Mouse (Mus musculus) gastrocnemius, postnatal 4 days (tissue): ENCODE results near the gene St6galnac5. TPM values are rescaled to one million over a fixed set of nuclear protein-coding genes. Genes with fewer than 3 reads are reported as not detected.

Source experiments
- DNase-seq, 2 experiments: peaks; one replicate each; pipeline ENCODE4 v3.0.0; 2021 to 2022; ENCODE audit warnings: low spot score in 2 of 2, mixed read lengths in 2 of 2
- total RNA-seq, 2 experiments: library from RNA; stranded (reverse); gene quantifications; 2 replicates each; pipeline ENCODE4 v1.2.3; 2021

Gene St6galnac5
- total RNA-seq, 2 experiments from 2014 or later: 0.25 to 0.31 TPM

DNA sequence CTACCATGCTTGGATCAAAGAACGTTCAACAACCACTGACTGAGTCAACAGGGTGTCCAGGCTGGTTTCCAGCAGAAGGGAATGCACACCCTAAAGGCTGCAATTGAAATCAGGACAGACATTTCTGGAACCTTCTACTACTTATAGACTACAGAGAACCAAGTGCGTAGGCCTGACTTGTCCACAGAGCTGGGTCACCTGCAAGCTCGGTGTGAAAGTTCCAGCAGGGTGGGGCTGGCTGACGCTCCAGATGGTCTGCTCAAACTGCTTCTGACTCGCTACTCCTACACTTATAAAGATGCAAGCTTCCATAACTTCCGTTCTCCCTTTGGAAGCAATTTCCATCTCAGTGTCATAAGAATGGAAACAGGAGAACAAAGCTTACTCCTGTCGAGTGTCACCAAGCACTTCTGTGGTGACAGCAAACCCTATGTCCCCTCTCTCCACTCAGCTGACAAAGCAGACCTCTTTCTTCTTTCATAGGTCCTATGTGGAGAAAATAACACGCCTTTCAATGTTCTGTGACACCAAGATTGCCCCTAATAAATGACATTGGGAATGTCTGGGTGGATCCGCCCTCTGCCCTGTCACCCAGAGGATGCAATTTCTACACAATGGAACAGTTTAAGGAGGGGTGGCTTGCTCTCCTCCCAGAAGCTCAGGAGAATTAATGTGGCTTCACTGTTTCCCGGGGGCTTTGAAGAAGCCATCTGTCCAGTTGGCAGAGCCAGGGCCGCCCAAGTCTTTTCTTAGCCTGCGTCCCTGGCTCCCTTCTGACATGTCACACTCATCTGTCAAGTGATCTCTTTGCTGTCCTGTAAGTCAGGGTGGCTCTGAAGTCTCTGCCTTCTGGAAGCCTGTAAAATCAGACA is 114.2 kb downstream of the St6galnac5 start:
- no peak for DNase-seq

DNA sequence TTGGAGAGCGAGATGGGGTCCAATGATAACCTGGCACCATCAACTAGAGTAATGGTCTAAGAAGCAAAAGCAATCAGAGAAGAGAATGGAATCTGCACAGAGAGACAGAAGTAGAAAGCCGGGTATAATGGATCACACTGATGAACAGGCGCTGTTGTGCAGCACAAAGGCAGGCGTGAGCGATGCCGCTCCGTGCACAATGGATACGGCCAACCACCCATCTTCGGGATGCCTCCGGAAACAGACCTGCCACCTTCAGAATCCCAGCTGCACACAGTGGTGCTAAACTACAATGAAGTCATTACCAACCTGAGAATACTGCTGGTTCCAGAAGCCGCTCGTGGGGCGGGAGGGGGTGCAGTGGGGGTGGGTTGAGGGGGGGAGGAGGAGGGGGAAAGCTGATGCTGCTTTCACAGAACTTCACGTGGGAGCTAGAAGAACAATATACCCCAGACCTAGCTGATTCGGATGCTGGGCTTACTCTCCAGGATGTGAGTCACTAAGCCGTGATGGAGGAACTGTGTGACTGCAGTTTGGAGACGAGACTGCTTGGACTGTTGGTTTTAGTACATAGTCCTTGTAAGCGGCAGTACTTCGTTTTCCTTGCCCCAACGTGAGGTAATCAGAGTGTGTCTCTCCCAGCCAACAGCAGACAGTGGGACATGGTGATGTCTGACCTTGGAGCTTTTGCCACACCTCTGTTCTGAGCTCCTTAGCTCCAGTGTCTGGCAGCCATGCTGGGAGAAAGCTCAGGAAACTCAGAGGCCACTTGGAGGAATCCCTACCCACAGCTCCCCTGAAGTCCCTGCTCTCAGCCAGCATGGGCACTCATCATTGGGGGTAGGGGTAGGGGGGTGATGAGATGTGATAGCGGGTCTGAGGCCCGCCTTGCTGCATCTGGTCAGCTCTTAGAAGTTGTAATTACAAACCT is 115.7 kb downstream of the St6galnac5 start:
- no peak for DNase-seq

DNA sequence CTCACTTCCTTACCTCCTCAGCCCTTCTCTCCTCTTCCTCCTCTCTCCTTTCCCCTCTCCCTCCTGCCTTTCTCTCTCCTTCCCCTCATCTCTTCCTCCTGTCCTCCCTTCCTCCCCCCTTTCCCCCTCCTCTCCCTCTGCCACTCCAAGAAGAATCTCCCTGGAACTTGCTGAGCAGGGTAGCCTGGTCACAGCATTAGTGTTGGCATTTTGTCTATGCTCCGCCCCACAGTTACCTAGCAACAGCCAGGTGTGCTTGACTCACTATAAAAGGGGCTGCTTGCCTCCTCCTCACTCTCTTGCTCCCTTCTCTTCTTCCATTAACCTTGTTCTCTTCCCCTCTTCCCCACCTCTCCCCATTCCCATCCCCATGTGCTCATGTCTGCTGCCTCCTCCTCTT is 120.1 kb downstream of the St6galnac5 start:
- no peak for DNase-seq

DNA sequence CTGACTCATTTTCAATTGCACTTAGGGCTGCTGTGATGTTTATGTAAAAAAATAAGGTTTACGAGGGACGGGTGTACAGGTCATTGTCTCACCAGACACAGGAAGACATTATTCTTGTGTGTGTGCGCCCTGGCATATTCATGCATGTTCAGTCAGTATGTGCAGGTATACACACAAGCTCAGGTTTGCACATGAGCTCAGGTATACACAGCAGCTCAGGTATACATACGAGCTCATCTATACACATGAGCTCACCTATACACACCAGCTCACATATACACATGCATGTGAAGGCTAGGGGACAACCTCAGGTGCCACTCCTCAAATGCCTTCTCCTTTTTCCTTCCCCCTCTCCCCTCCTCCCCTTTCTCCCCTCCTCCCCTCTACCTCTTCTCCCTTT is 120.6 kb downstream of the St6galnac5 start:
- no peak for DNase-seq

DNA sequence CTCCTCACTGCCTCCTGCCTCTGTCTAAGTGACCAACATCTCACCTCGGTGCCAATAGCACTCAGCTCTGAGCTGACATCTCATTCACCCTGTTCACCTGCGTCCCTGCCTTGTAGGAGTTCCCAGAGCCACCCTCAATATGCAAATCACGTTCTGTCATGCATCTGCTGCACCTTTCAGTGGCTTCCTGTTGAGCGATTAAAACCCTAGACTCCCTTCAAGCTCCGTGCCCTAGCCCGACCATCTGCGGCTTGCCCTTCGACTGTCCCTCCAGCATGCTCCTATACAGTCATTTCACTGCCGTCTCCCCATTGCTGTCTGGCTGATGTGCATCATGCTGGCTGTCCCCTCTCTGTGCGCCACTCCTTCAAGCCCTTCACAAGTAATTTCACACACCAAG is 126.0 kb downstream of the St6galnac5 start:
- DNase-seq: no peak

DNA sequence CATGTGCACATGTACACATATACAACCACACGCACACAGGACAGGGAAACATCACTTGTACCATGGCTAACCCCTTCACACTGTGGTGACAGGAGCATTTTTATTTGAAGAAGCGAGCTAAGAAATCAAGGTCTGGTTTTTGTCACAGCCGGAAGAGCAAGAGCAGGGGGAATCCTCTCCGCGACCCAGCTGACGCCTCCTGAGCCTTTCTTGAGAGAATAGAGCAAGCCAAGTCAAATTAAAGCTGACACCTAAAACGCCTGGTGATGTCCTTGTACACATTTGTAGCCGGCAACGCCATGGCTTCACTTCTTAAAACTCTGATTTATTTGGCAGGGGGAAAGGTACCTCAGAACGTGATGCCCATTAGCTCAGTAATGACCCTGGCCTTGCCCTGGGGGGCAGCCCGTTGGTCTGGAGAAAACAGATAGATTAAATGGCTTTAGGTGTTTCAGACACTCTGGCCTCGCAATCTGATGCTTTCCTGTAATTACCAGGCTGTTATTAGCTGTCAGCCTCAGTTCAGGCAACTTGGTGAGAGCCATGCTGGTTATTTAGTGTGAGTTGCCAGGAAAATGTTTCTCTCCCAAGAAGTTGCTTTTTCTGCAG is 126.9 kb downstream of the St6galnac5 start:
- no peak for DNase-seq

DNA sequence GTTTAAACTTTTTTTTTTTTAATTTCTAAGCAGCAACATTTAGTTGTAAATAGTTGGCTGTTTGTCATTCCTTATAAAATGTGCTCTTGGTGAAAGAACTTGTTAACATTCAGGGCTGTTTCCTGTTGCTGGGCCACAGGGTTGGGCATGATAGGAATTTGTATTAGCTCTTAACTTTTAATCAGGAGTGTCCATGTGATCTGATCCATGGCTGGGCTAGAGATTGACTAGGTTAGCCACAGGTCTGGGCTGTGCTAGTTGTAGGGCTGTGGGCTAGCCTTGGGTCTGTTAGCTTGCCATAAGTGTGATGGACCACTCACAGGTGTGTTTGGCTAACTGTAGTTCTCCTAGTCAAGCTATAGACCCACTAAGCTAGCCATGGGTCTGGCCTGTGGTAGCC is 138.1 kb downstream of the St6galnac5 start:
- DNase-seq: no peak

DNA sequence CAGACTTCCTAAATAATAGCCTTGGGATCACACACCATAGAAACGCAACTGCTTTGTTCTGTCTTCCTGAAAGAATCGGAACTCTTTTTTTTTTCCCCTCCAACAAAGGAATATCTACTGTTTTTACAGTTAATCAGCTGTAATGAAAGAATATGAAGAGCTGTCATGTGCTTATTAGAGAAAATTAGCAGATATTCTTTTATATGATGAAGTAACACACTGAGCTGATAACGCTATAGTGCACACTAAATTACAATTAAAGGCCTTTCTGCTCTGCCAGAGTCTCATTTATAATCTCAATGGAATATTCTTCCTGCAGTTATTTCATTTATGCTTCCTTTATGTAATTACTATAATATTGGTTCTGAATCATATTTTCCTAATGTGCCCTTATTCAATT is 139.4 kb downstream of the St6galnac5 start:
- DNase-seq: no peak

DNA sequence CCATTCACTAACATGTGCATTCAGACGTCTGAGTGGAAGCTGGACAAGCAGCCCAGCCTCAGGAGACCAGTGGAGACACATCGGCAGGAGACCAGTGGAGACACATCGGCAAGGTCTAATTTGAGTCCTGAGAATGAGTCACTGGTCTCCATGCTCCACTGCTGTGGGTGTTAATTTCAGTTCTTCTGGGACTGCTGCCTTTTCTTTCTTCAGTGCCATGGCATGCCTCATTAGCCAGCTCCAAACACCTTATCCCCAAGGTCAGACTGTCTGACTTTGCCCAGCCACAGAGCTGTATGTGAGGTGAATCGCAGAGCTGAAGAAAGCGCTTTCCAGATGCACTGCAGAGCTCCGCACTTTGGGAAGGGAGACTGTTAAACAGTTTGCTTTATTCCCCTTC is 140.8 kb downstream of the St6galnac5 start:
- no peak for DNase-seq

DNA sequence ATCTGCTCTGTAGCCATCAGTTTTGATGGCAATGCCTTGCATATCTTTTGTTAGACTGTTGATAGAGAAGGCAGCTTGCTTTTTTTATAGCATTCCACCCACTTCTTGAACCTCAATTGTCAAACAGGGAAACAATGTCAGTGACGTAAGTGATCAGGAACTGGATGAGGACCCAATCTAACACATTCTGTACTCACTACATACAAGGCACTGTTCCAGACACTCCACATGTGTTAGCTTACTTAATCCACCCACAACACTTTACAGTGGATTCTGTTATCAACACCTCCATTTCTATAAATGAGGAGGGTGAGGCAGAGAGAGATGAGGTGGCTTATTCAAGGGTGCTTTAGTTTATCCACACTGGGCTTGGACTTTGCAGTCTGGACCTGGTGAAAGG is 144.1 kb downstream of the St6galnac5 start:
- DNase-seq: no peak

DNA sequence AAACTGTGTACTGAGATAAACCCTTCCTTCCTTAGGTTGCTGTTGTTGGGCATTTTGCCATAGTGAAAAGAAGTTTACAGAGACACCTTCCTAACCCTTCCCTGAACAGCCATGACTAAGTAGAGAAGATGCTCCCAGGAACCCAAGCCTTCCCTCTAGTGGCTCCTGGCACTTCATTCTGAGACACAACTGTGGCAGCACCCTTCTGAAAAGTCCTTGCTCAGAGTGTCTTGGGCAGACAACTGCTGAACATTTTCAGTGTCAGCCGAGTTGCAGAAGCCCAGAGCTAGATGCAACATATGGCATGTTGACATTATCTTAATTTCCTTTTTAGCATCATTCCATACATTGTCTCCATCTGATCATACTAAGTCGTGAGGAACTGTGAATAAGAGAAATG is 144.6 kb downstream of the St6galnac5 start:
- no peak for DNase-seq

DNA sequence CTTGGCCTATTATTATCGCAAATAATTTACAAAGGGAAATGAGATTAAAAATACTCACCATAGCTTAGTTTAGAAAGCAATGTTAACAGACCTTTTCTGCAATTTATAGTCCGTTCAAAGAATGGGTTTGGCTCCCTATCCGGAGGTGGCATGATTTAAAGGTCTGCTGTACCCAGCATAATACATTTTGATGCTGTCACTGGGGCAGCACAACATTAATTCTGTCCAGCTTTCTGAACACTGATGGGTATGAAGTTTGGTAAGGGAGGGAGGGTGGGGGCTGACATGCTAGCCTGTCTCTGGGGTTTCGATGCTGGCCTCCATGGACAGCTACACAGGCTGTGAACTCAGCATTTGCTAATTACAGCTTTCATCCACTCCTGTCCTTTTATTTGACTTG is 149.6 kb downstream of the St6galnac5 start:
- DNase-seq: no peak

DNA sequence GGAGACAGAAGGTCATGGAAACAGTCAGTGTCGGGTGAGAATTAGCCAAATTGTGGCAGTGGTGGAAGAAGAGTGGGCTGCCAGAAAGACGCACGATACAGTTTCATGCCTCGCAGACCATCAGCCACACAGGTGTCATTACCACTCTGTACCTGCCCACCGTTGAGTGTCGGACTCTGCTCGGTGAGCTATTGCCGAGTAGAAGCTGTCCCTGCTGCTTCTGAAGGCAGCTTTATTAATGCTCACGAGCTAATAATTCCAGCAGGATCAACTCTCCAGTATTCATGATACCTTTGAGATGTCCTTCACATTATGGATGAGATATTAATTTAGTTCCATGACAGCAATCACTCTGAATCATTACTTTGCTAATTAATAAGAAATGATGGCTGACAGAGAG is 150.1 kb downstream of the St6galnac5 start:
- no peak for DNase-seq

DNA sequence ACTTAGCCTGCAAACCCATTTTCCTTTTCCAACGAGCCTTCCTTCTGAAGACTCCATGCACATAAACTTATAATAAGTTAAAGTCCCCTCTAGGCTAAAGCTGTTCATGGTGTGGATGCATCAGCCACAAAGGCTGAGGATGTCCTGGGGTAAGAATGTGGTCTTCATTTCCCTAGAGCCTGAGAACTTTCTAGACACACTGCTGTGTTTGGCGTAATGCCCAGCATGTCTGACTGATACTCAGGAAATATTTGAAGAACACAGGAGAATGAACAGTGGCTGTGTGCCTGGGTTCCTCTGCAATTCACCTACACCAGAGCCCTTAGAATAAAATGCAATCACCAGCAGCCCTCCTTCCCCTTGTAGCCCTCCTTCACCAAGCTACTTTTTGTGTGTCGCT is 150.7 kb downstream of the St6galnac5 start:
- DNase-seq: no peak

DNA sequence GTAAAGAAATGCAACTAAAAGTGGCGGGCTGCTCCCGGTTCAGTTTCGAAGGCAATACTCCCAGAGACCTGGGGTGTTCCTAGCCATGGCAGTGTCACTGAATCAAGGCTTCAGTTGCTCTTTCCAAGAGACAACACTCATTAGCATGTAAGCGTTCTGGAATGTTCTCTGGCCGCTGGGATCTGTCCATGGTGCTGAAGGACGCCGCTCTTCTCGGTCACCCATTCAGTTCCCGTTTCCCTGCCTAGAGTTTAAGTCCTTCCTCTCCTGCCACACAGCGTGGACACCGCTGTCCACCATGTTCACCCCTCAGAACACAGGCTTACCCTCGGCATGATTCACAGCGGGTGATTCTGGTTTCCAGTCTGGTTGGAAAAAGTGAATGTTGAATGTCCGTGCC is 160.8 kb downstream of the St6galnac5 start:
- peak; percentile 50 to 77 for DNase-seq

DNA sequence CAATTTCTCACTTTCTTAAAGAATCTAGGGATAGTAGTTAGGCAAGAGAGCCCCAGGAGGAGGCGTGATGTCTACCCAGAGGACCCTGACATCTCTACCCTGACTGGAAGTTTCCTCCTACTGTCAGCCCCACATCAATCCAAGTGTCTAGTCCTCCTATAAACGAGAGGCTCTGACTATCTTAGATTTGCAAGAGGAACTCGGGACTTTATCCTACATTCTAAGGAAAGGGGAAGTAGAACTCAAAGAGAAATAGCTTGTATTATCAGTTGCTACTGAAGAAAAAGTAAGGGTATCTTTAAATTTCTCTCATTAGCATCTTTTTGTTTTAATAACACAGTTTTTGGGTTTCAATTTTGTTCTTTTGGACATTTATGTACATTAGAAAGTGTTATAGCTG is 161.6 kb downstream of the St6galnac5 start:
- no peak for DNase-seq

DNA sequence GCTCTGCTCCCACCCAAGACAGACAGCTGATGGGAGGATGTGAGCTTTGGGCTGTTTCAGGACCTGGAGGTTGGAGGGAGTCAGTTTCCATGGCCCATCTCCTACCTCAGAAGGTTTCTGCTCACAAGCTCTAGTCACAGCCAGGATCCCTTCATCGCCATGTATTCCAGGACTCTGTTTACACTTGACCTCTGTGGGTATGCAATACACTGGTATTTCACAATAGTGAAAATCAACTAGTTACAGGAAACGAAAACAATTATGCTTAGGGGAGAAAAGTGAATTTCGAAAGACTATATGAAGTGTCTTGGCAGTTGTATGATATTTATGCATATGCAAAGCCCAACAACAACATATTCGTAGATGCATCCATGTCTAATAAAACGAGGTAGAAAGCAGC is 166.9 kb downstream of the St6galnac5 start:
- DNase-seq: no peak

DNA sequence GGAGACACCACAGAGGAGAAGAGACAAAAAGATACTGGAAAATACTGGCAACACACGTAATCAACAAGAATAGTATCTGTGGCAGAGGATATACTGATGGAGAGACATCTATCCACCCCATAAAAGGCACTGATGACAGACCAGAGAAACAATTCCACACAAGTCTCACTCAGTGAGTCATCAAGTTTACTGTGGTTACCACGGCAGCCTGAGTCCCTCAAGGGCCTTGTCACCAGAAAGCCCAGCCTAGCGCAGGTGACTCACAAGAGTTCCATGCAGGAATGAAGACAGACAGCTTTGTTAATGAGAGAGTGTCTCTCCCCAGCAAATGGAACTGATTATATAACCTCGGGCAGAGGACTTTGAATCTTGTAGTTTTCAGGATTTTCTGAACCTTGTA is 168.1 kb downstream of the St6galnac5 start:
- DNase-seq: no peak

DNA sequence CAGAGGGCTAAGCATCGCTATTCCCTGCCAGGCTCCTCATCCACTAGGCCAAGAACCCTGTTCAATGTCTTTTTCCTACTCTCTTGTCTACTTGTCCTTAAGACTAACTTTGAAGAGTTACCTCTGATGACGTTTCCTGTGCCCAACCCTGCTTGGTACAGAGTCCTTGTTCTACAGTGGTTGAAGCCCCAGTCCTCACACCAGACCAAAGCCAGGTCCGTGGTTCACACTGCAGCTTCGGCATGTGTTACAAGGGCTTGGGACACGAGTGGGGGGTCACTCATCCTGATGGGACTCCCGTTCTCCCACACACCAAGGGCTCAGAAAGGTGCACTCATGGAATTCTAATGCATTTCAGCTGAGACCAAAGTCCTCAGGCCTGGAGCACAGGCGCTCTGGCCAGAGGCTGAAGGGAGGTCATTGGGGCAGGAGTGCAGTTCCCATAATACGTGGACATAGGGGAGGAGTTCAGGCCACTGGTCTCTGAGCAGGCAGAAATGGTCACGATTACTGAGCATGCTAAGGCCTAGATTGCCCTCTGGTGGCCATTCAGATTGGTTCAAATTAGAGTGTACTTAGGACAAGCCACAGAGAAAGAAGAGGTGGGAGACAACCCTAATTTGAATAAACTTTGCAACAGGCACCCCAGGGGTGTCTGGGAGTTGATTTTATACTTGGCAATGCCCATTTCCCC is 182.2 kb downstream of the St6galnac5 start:
- peak in 1 of 2 experiments; percentile 20 for DNase-seq

DNA sequence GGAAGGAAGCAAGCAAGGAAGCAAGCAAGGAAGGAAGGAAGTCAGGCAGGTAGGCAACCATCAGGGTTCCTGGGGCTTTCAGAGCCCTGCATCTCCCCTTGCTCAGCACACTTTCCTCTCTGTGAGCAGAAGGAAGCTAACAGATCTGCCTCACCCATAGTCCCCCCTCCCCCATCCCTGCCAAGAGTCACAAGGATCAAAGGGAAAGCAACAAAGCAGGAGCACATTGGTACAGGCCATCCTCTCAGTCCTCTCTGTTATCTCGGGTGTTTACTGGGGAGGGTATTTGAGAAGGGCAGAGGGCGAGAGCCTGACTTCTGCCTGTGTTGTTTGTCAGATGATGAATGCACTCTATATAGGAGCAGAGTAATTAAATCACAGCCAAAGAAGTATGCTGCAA is 184.7 kb downstream of the St6galnac5 start:
- no peak for DNase-seq

DNA sequence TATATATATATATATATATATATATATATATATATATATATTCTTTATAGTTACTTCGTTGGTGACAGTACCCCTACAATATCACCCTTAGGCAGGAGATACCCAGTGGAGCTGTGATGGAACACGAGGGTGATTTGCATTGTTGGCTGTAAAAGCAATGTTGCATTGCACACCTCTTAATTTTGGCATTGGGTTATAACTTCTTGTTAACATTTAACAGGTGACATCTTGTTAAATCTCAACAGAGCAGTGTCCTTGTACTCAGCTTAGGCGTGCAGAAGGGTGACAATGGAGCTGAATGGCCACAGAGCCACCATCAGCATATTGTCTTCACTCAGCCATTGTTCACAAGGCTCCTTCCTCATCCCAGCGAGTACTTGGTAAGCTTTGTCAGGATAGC is 185.8 kb downstream of the St6galnac5 start:
- DNase-seq: no peak
